Comparison of ENCODE assay signal across 7 mouse cellular contexts in the genomic region with DNA sequence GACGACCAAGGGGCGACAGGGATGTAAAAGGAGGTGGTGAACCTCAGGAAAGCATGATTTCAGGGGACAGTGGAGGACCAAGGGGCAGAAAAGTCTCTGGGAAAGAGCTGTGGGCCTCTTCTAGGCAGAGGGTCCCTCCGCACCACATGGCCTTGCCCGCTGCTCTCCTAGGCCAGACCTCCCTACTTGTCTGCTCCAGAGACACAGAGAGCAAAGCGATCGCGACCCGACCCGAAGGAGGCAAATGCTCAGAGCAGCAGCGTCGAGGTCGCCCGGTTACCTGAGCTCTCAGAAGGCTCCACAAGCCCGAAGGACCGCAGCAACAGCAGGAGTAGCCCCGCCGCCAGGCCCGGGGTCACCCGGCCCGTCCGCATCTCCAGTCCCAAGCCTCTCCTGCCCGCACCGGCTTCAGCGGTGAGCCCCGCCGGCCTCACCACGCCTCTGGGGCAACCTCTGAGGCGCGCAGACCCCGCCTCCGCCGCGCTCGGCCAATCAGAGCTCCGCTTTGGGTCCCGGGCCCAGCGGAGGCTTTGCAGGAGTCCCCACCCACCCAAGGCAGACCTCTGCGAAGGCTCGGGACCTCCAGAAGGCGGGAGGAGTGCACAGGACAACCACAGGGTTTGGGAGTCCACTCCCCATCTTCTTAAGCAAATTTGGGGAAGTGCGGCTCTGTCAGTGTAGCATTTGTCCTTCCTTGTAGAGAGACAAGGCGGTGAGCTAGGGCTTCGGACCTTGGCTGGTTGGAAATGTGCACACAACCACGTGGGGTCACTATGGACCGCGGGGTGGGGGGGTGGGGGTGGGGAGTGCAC. TPM values are rescaled to one million over a fixed set of nuclear protein-coding genes. Genes with fewer than 3 reads are reported as not detected.
A peak's percentile ranks its signal among the peaks of the same experiment; 100 is the strongest.
DNase-seq lines count a peak whose midpoint lies in the region; ATAC-seq lines count a peak whose summit lies in the region.

A gene (minus strand): TSS at position 446 of the 812 bp plus-strand sequence.

- peak within 1 kb of the TSS; percentile 95 for H3K4me2 ChIP-seq in intestine, embryonic 15.5 days (replicated peaks)
- H3K4me2 ChIP-seq in midbrain, embryonic 13.5 days (replicated peaks), result peak within 1 kb of the TSS; percentile 89

- peak; percentile 100 for ATAC-seq in intestine, embryonic 15.5 days
- peak; percentile 97 for ATAC-seq in midbrain, embryonic 13.5 days

- H3K4me1 ChIP-seq in intestine, embryonic 15.5 days (replicated peaks), result peaks cover 10% of the 10 kb centered on the region; the same call in 1 of the 2 replicates
- peaks cover 16% of the 10 kb centered on the region for H3K4me1 ChIP-seq in limb, embryonic 10.5 days
- peaks cover 8% of the 10 kb centered on the region; the same call in 1 of the 2 replicates for H3K4me1 ChIP-seq in midbrain, embryonic 13.5 days (replicated peaks)

- no peak within 1 kb of the TSS for H3K27ac ChIP-seq in intestine, embryonic 15.5 days
- peak within 1 kb of the TSS; percentile 86 for H3K27ac ChIP-seq in limb, embryonic 10.5 days
- H3K27ac ChIP-seq in midbrain, embryonic 13.5 days, result no peak within 1 kb of the TSS

- intact Hi-C loops in gastrocnemius, postnatal 36 days (cut with DNase I), result no loop called here

- peak; percentile 80 to 81 for DNase-seq in adrenal gland, adult 18-20 months (ENCODE audit: low spot score in 2 of 2)
- DNase-seq in embryo, embryonic 10.5 days (ENCODE audit: low spot score), result peak; percentile 95
- DNase-seq in gastrocnemius, postnatal 36 days, result peak; percentile 59 to 66
- DNase-seq in limb, embryonic 10.5 days (ENCODE audit: low spot score), result peak; percentile 93
- peak; percentile 66 for DNase-seq in spleen, adult 12 weeks (ENCODE audit: low spot score)

- H3K36me3 ChIP-seq in intestine, embryonic 15.5 days, result no peaks in the 10 kb centered on the region
- H3K36me3 ChIP-seq in limb, embryonic 10.5 days, result no peaks in the 10 kb centered on the region
- H3K36me3 ChIP-seq in midbrain, embryonic 13.5 days, result no peaks in the 10 kb centered on the region

- no peaks in the 10 kb centered on the region for H3K27me3 ChIP-seq in intestine, embryonic 15.5 days (replicated peaks)
- H3K27me3 ChIP-seq in limb, embryonic 10.5 days (ENCODE audit: low read depth, poor library complexity, severe bottlenecking), result peaks cover 23% of the 10 kb centered on the region; the same call in 1 of the 2 replicates
- peaks cover 26% of the 10 kb centered on the region for H3K27me3 ChIP-seq in midbrain, embryonic 13.5 days

- no peaks in the 10 kb centered on the region for H3K9me3 ChIP-seq in intestine, embryonic 15.5 days
- H3K9me3 ChIP-seq in limb, embryonic 10.5 days (replicated peaks), result no peaks in the 10 kb centered on the region
- H3K9me3 ChIP-seq in midbrain, embryonic 13.5 days, result no peaks in the 10 kb centered on the region

- H3K4me3 ChIP-seq in intestine, embryonic 15.5 days (replicated peaks), result peak within 1 kb of the TSS; percentile 63
- H3K4me3 ChIP-seq in limb, embryonic 10.5 days, result peak within 1 kb of the TSS; percentile 69
- peak within 1 kb of the TSS; percentile 60 for H3K4me3 ChIP-seq in midbrain, embryonic 13.5 days (replicated peaks)

- 3% methylated on average over 46 of the region's 46 CpGs for WGBS in intestine, embryonic 15.5 days
- WGBS in limb, embryonic 10.5 days, result 1% methylated on average over 46 of the region's 46 CpGs
- WGBS in midbrain, embryonic 13.5 days, result under 1% methylated on average over 45 of the region's 46 CpGs

- peak within 1 kb of the TSS; percentile 64 for H3K9ac ChIP-seq in intestine, embryonic 15.5 days
- H3K9ac ChIP-seq in midbrain, embryonic 13.5 days (replicated peaks), result peak within 1 kb of the TSS; percentile 64

RNA-seq across cellular contexts. Expression of the gene that starts here (rescaled TPM):
- total RNA-seq in adrenal gland, adult 18-20 months (2021), result 1 to 10 TPM in 1 of 2 experiments, under 1 TPM in 1; 0.90 to 1.5 TPM
- total RNA-seq in gastrocnemius, postnatal 36 days (2021), result under 1 TPM; 0.07 to 0.54 TPM
- 1.1 TPM in 2 replicates for polyA plus RNA-seq in intestine, embryonic 15.5 days (2015; fragmentation: Nextera tagmentation; extraction: Ambion mirVana)
- 5.9 and 7.0 TPM in 2 replicates for polyA plus RNA-seq in limb, embryonic 10.5 days (2016; fragmentation: Nextera tagmentation; extraction: Ambion mirVana)
- polyA plus RNA-seq in midbrain, embryonic 13.5 days (2015; fragmentation: Nextera tagmentation; extraction: Ambion mirVana), result 0.52 and 0.68 TPM in 2 replicates

Comparison
In these comparisons a context has a peak if more than half of its experiments do, and no peak if none do; other contexts are left out.
1. Peak in DNase-seq in gastrocnemius, postnatal 36 days; RNA of the gene not detected or under 1 TPM.
2. Peak in ATAC-seq, H3K4me3 ChIP-seq, H3K9ac ChIP-seq and H3K4me2 ChIP-seq in midbrain, embryonic 13.5 days; RNA of the gene not detected or under 1 TPM.